Mouse (Mus musculus) brain, embryonic 14.5 days (tissue): ENCODE results near the gene Cep131.

ENCODE experiments used
- CTCF ChIP-seq: fragments of 200-500 bp; IDR thresholded peaks from 2 replicates; pipeline ENCODE4 v1.5.1; 2012; ENCODE audit warnings: inconsistent platforms, mild to moderate bottlenecking, moderate library complexity, borderline replicate concordance; ENCODE audit not compliant: insufficient read depth, insufficient read length; ENCODE audit errors: extremely low read depth
- POLR2A ChIP-seq: fragments of 200-500 bp; IDR thresholded peaks from 2 replicates; pipeline ENCODE4 v1.6.1; 2012; ENCODE audit warnings: mild to moderate bottlenecking, inconsistent platforms, borderline replicate concordance; ENCODE audit not compliant: poor library complexity, insufficient read depth, insufficient read length, severe bottlenecking; ENCODE audit errors: extremely low read depth

DNA sequence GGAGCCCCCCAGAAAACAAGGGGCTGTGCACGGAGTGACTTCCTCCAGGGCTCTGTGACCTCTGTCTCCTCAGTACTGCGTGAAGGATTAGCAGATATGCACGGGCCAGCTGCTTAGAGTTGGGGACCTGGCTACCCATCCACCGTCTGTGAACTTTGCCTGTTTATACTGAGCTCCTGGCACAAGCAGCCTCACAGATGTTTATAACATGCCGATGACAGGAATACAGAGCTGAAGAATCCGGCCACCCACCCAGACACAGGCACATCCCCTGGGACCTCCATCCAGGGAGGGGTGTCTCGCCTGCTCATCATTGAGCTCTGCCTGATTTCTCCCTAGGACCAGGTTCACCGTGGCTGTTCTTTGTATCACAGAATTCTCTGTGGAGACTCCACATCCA, 54.6 kb downstream of the Cep131 start:
- no peak for TF ChIP-seq POLR2A
- no peak for TF ChIP-seq CTCF
